Mouse (Mus musculus): ENCODE data around the gene Acsl3.

The Acsl3 gene

GRCm38 (mm10) chr1:78742198-78742597 lies 84.6 kb downstream of the Acsl3 start:
- peak; percentile 51 to 61 for DNase-seq (ENCODE audit: low spot score in 2 of 2)

GRCm38 (mm10) chr1:78743318-78743717 lies 85.7 kb downstream of the Acsl3 start:
- DNase-seq (ENCODE audit: low spot score in 2 of 2) = no peak

GRCm38 (mm10) chr1:78745230-78745777 lies 87.7 kb downstream of the Acsl3 start:
- peak; percentile 46 to 53 for DNase-seq (ENCODE audit: low spot score in 2 of 2)

All from right cerebral cortex, postnatal 36 days (tissue).